Mouse (Mus musculus): ENCODE measurements around the gene Nxpe5. TPM values are rescaled to one million over a fixed set of nuclear protein-coding genes. Genes with fewer than 3 reads are reported as not detected.
A peak's percentile ranks its signal among the peaks of the same experiment; 100 is the strongest.
"Not testable (repeated sequence)": the region's sequence is repeated elsewhere in the genome, so short reads cannot be mapped to it uniquely, and the experiment has no call there.

Gene Nxpe5
- under 1 TPM in 1 of 2 experiments, not detected in 1; 0.25 TPM for total RNA-seq (2021)

- DNase-seq: no peak
Measured at GRCm38 (mm10) chr5:138225700-138226099, at the start of gene Nxpe5. Gene Nxpe5, plus strand, starts transcription at chr5:138225898.

- DNase-seq: peak; percentile 76 to 80
Measured at GRCm38 (mm10) chr5:138186950-138187638, 38.6 kb upstream of the Nxpe5 start, which contains the start of the genes Taf6 and Cnpy4. Gene Taf6, minus strand, starts transcription at chr5:138187451. Gene Cnpy4, plus strand, starts transcription at chr5:138187485.

GRCm38 (mm10) chr5:138187661-138188306, 37.9 kb upstream of the Nxpe5 start:
- peak; percentile 67 to 76 for DNase-seq

GRCm38 (mm10) chr5:138193771-138194727, 31.6 kb upstream of the Nxpe5 start, which contains the start of gene Mblac1:
Gene Mblac1, plus strand, starts transcription at chr5:138194314.
- peak; percentile 80 to 83 for DNase-seq

DNA sequence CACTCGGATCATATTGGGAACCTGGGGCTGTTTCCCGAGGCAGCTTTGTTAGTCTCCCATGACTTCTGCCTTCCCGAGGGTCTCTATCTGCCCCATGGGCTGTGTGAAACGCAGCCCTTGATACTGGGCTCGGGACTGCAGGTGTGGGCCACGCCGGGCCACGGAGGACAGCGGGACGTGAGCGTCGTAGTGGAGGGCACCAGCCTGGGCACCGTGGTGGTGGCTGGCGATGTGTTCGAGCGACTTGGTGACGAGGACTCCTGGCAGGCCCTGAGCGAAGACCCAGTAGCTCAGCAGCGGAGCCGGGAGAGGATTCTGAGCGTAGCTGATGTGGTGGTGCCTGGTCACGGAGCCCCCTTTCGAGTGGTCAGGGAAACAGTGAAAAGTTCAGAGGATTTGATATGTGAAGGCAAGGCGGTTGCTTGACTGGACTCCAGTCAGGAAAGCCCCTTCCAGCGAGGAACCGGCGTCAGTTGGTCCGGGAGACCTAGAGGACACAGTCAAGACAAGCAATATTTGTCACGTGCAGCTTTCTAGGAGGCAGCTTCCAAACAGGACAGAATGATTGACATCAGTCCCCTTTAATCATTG, 30.8 kb upstream of the Nxpe5 start:
- peak; percentile 27 to 34 for DNase-seq

- DNase-seq: no peak
Measured at GRCm38 (mm10) chr5:138195463-138195862, 30.2 kb upstream of the Nxpe5 start.

- no peak for DNase-seq
Measured at GRCm38 (mm10) chr5:138199576-138199975, 26.1 kb upstream of the Nxpe5 start.

- no peak for DNase-seq
Measured at GRCm38 (mm10) chr5:138202086-138202485, 23.6 kb upstream of the Nxpe5 start.

GRCm38 (mm10) chr5:138207253-138207652, 18.4 kb upstream of the Nxpe5 start:
- DNase-seq: no peak

- no peak for DNase-seq
Measured at GRCm38 (mm10) chr5:138207873-138208272, 17.8 kb upstream of the Nxpe5 start.

GRCm38 (mm10) chr5:138216632-138217031, 9.1 kb upstream of the Nxpe5 start:
- DNase-seq: not testable (repeated sequence)

DNA sequence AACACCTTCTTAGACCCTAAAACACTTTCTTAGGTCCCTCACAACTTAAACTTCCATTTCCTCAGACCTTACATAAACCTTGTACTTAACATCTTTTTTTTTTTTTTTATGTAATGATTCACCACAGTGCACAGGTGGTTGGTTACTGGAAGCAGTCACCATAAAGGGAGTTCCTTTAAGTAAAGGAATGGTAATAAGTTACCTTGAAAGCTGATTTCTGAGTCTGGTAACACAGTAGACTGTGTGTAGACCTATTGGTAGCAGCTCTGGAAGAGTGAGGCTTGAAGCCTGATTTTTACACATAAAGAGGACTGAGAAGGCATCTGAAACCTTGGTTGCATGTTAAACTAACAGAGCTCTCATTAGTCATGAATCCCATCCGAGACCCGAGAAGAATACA, 5.8 kb upstream of the Nxpe5 start:
- no peak for DNase-seq

DNA sequence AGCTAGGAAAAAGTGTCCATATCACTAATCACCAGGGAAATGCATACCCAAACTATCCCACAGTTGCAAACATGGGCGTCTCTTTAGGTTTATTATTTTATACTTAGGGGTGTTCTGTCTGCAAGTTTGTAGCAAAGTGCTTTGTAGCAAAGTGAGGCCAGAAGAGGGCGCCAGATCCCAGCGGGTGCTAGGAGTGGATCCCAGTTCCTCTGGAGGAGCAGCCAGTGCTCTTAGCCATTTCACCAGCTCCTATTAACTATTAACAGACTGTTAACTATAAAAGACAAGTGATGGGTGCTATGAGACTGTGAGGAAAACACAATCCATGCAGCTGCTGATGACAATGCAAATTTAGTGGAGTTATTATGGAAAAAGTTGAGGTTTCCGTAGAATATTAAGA, 3.6 kb upstream of the Nxpe5 start:
- DNase-seq: peak; percentile 77 to 85

GRCm38 (mm10) chr5:138223287-138223686, 2.4 kb upstream of the Nxpe5 start:
- DNase-seq: no peak

GRCm38 (mm10) chr5:138226491-138226890, 793 bp downstream of the Nxpe5 start:
- DNase-seq: no peak

GRCm38 (mm10) chr5:138227367-138227766, 1.7 kb downstream of the Nxpe5 start:
- DNase-seq: no peak

- no peak for DNase-seq
Measured at GRCm38 (mm10) chr5:138228026-138228425, 2.3 kb downstream of the Nxpe5 start.

DNA sequence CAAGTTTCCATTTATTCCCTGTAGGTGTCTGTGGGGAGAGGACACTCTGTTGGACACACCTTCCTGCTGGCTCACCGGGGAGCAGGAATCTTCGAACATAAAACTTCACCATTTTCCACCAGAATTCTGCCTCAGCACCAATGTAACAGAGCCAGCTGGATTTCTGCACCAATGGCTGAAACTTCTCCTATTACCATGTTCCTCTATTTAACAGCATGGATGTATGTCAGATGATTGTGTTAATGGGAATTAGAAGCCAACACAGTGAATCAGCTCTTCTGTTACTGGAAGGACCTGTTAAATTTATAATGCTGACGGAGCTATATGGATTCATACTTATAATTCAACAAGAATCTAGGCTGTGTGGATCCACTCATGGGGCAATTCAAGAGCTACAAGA, 3.8 kb downstream of the Nxpe5 start:
- no peak for DNase-seq

DNA sequence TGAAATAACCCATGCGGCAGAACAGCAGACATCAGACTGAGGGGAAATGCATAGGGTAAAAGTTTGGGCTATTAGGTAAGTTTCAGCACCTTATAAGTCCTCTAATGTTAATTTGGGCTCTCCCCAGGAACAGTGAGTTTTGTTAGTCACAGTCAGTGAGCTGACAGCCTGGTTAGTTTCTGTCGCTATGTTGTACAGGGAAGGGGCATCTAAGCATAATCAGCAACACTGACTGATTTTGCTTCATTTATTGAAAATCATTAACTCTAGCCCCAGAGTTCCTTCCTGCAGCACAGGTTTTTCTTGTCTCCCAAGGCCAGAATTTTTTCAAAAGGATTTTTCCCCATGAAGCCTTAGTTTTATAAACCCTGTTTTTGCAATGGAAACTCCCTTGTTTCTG, 8.1 kb downstream of the Nxpe5 start:
- DNase-seq: no peak

DNA sequence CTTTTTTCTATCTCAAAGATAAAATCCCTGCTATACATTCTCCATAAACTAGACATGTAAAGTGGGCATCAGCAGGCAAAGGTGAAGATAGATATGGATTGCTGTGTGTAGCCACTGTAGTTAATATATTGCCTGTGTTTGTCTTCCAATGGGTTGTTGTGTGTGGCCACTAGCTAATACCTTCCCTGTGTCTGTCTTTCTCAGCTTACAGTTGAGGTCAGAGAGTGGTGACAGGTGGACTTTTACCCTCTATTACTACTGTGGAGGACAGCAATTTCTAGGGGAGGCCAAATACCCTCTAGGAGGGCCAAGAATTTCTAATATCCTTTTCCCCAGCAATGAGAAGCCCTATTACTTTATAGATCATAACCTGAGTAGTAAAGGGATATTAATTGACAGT, 8.5 kb downstream of the Nxpe5 start:
- no peak for DNase-seq

GRCm38 (mm10) chr5:138241511-138241910, 15.8 kb downstream of the Nxpe5 start:
- no peak for DNase-seq

DNA sequence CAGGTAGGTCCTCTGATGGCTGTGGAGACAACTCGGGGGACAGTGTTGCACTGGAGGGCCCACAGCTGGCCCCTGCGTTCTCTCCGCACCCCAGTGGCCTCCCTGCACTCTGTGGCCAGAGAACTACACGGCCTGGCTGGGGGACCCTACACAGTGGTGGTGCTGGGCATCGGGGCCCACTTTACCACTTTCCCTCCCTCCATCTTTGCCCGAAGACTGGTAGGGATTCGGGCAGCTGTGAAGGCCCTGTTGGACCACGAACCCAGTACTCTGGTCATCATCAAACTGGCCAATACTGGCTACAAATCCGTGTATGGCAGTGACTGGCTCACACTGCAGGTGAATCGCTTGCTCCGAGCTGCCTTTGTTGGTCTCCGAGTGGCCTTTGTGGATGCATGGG, 25.4 kb downstream of the Nxpe5 start:
- DNase-seq: no peak

Measured in layer of hippocampus, postnatal 36 days (tissue).